Mouse (Mus musculus) natural killer cell, adult 2 months (primary cell): ENCODE measurements around the gene Anks6.

Source experiments
- DNase-seq, 2 experiments: peaks; one replicate each; pipeline ENCODE4 v3.0.0; 2022; ENCODE audit warnings: low spot score in 2 of 2

The Anks6 gene

GRCm38 (mm10) chr4:47046974-47047373 lies 10.3 kb downstream of the Anks6 start:
- DNase-seq = no peak

GRCm38 (mm10) chr4:47043866-47044265 lies 13.4 kb downstream of the Anks6 start:
- no peak for DNase-seq

DNA sequence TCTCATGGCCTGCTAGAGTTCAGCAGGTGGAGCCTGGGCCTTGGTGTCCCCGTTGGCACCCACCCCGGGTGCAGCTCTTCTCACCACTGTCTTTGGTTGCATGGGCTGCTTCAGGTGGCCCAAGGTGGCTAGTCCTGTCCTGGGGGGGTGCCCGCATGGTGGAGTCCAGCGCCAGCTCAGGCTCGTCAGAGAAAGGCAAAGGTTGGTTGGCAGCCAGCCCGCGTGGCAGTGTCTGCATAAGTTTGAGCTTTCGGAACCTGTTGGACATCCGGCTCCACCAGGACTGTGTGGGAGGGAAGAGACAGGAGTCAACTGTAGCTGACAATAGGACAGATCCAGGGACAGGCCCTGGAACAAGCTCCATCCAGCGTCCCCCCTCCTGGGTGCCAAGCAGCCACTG lies 17.6 kb downstream of the Anks6 start:
- DNase-seq = no peak

DNA sequence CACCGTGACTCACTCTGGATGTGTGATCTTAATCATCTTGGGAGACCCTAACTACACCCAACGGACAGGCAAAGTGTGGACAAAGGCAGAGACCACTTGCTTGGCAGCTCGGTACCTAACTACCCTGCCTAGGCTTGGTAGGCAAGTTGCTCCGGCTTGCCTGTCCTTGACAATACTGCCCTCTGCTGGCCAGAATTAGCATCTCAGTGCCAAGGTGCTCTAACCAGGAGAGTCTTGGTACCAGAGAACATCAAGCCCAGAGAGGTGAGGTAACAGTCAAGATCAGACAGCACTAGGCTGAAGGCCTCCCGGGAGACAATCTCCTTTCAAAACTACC lies 19.9 kb downstream of the Anks6 start:
- peak; percentile 45 to 71 for DNase-seq

DNA sequence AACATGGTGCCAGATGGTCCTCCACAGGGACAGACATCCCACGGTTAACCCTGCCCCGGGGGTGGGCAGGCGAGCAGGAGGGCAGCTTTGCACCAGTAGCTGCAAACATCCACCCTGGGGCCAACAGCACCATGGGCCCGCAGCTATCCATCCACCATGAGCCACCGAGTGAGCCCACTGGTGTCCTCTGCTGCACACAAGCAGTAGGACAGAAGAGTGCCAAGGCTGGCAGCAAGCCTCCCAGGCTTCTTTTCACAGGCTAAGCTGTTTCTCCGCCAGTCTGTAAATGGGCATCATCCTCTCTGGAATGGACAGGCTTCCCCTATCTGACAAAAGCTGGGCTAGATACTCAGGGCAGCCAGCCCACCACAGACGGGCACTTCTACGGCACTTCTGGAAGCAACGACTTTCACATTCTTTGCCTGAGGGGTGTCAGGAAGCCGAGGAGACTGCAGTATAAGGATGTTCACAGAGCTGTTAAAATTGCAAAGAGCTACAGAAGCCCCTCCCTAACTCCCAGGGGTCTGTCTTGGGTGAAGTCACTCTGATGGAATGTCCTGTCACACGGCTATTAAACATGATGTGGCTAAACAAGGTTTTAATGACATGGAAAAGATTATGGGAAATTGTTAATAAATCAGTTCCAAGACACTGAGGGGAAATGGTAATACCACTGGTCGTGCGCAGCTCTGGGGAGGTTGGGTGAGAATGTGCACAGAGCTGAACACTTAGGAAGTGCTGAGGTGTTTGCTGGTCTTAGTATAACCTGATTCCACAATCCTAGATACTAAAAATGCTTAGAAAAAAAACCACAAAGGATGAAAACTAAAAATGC lies 20.5 kb downstream of the Anks6 start:
- no peak for DNase-seq

GRCm38 (mm10) chr4:47035536-47035935 lies 21.7 kb downstream of the Anks6 start:
- DNase-seq = no peak

- no peak for DNase-seq
Observed at GRCm38 (mm10) chr4:47032171-47032570, 25.1 kb downstream of the Anks6 start.

GRCm38 (mm10) chr4:47028791-47029190 lies 28.4 kb downstream of the Anks6 start:
- DNase-seq = no peak

DNA sequence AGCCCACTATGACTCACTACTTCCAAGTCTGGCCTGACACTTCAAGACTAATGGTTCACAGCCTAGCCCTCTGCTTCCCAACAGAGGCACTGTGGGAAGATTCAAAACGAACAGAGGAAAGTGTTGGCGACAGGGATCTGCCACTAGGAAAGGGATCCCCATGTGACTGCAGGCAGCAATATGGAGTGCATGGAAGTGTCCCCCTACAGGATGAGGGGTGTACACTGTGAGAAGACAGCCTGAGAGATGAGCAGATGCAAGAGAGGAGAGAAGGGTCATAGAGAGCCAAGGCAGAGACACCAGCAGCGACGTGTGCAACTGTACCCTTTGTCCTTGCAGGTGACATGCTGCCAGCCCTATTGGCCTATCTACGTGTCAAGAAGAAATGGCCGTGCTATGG lies 33.3 kb downstream of the Anks6 start:
- no peak for DNase-seq

DNA sequence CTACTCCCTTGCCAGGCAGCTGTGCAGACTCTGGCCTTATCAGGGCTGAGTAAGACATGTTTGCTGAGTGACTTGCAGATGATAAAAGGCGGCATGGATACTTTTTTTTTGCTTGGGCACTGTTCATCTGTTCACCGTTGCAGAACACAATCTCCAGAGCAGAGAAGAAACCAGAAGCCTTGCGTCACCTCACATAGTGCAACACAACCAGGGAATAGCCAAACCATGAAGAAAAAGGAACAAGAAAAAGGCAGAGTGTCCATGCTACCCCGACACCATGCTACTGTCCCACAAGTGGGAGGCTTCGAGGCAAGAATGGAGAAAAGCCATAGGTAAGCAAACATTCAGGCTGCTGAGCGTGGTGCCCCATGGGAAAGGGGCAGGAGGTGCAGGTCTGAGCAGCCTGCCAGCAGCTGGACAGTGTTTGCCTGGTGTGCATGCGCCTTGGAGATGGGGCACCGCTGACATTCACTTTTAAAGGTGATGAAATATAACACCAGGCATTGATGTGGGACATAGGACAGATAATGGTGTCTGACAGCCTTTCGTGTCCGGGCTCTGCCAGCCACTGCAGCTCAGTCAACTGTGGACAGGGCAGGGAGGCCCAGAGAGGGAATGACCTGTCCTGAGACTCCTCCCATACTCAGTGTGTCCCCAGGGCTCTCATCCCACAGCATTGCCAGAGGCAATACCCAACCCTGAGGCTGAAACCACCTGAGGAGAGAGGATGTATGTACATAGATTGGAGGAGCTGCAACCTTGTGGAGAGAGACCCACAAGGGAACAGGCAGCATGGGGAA lies 34.2 kb downstream of the Anks6 start:
- no peak for DNase-seq

DNA sequence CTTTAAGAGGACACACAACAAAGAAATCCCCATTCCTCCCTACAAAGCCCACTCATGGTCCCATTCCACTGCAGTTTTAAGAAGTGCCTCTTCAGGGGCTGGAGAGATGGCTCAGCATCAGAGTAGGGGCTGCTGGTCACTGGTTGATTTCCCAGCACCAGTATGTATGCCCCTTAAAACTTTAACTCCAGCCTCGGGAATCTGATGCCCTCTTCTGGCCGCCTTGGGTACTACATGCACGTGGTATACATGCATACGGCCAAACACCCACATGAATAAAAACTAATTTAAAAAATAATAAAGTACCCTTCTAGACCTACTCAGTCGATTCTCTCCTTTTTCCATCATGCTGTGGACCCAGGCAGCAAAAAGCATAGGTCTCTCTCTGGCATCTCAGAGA lies 36.7 kb downstream of the Anks6 start:
- DNase-seq = peak; percentile 32 to 62

GRCm38 (mm10) chr4:47015156-47015555 lies 42.1 kb downstream of the Anks6 start:
- no peak for DNase-seq

DNA sequence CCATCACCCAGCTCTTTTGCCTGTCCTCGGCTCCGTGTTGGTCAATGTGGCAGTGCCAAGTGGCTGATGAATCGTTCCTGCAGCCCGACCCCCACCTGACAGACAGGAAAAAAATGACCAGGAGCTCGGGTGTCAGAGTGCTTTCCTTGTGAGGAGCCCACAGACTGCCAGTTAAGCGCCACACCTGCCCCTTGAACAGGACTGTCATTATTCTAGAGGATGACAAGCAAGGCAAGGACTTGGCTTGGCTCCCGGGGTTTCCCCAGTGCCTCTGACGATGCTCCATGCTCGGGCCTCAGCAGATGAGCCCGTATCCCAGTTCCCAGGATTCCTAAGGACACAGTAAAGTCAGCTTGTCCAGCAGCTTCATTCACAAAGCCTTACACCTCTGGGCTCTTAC lies 44.8 kb downstream of the Anks6 start:
- DNase-seq = no peak

DNA sequence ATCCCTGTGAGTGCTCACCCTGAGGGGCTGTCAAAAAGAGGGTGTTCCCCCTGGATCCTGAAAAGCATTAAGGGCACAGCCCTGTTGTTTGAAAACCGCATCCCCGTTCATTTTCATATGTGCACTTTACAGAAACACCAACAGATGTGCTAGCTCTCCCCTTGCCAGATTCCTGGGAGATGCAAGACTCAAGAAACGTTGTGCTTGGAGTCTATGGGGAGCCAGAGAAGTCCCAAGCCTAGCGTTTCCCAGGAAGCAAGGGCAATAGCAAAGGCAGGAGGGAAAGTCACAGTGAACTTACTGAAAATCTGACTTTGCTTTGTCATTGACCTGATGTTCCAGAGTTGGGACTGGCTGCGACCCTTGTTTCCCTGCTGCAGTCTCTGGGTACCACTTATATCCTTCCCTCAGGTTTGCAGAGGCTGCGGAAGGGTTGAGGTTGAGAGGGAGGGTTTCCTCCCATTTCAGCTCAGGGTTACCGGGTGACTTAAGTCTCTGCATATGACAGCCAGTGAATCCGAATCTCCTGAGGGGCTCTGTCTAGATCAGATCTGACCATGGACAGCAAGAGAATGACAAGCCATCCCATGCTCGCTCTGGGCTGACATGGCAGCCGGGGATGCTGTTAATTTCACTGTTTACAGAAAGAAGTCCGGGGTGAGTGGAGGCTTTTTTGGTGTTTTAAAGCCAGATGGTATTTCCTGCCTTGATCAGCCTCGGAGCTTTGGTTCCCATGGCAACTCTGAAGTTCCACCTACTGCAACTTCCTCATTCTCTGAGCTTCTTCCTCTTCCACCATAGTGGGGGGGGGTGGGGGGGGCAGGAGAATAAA lies 46.6 kb downstream of the Anks6 start:
- peak; percentile 39 to 76 for DNase-seq

GRCm38 (mm10) chr4:47000626-47001395 lies 56.4 kb downstream of the Anks6 start:
- DNase-seq = peak in 1 of 2 experiments; percentile 8

DNA sequence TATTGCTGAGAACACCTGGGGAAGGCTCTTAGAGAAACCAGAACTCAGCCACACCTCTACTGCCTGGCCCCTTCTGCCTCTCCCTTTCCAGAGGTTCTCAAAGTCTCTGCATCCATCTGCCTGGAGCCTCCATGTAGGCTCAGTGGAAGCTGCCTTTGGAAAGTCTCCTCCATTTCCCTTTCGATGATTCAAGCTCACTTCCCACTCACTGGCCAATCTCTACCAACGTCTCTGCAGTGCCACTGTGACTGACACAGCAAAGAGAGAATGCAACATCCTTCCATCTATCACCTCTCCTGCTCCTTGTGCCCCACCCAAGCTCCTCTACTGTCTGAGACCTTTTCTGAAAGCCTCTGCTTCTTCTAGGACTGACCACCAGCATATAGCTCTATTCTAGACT lies 59.3 kb downstream of the Anks6 start:
- no peak for DNase-seq

DNA sequence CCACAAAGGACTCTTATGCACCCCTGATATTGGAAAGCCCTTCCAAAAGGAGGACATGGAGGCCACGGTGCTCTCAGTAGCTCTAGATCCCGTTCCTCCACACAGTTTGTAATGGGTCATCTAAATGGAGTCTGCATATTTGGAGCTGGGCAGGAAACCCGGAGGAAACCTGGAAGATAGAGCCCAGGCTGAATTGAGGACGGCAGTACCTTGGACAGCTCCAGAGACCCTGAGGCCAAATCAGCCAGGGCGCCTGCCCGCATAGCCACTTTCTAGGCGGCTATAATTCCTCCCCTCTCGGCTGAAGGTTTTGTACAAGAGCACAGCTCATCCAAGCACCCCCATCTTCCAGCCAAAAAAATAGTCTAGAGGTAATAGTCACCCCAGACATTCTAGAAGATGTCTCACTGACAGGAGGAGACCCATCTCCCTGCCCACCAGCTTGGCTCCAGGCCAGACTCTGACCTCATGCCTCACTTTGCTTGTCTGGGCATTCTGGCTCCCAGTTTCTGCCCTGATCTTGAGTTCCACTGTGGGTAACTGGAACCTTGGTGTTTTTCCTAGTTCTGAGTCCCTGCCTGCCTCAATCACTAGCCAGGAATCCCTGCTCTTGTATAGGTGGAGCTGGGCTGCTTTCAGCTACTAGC lies 64.3 kb downstream of the Anks6 start:
- no peak for DNase-seq

DNA sequence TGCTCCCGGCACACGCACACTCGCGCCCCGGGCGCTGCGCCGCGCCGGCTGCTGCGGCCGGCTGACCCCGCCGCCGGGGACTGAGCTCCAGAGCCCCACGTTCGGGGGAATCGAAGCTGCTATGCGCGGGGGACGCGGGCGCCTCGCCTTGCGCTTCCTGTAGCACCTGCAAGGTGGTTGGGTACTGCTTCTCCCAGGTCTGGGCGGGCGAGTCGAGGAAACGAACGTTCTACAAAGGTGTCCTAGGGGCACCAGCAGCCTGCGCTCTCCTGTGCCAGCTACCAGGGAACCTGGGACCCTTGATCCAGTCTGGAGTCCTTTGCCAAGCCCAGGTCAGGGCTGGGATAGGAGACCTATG lies 65.3 kb downstream of the Anks6 start:
- DNase-seq = no peak

DNA sequence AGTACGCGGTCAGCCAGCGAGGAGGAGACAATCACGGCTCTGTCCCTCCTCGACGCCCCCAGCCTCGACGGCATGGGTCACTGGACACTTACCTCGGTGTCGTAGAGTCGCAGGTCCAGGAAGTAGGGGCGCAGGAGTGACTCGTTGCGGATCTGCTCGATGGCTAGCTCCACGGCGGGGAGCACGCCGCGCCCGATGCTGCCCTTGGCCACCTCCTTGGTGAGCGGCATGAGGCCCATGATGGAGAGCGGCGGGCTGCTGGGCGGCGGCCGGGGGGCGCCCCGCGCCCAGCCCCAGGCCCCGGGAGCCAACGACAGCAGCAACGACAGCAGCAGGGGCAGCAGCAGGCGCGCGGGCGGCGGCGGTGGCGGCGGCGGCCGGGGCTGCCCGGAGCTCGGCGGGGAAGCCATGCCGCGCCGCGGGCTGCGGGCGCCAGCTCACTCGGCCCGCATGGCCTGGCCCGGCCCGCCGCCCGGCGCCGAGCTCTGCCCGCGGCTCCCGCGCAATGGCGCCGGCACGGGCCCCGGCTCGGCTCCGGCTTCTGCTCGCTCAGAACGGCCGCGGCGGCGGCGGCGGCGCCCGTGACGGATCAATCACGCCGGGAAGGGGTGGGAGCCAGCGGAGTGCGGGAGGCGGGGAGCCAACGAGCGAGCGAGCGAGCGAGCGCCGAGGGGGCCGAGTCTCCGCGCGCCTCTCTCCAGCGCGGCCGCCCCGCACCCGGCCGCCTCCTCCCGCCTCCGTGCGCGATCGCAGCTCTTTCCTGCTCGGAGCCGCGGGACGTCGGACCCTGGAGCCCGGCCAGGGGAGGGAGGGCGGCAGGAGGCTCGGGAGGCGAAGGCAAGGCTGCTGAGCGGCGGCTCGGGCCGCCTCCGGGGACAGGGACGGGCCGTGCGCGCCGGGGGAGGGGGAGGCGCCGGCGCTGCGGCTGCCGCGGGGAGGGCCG lies 65.9 kb downstream of the Anks6 start, which contains the start of gene Gabbr2:
Gene Gabbr2 (minus strand): TSS at position 858 of the 943 bp plus-strand sequence.
- no peak for DNase-seq
